Mouse (Mus musculus) small intestine, adult 2 months (tissue): Measurements from ENCODE around the gene Coro7.

Experiments
- CTCF ChIP-seq: fragments of 200-500 bp; IDR thresholded peaks from 2 replicates; pipeline ENCODE4 v1.5.1; 2012; ENCODE audit warnings: low read depth, mild to moderate bottlenecking, control low read depth, inconsistent platforms, low read length, moderate library complexity, mixed read lengths; ENCODE audit not compliant: insufficient replicate concordance, insufficient read length; ENCODE audit errors: extremely low read depth
- POLR2A ChIP-seq: fragments of 200-500 bp; IDR thresholded peaks from 2 replicates; pipeline ENCODE4 v1.6.1; 2012; ENCODE audit warnings: low read depth, mild to moderate bottlenecking, control low read depth, inconsistent platforms, low read length, moderate library complexity

GRCm38 (mm10) chr16:4658781-4659245, 20.8 kb downstream of the Coro7 start:
- TF ChIP-seq CTCF (no peak), POLR2A (no peak)
